Mouse (Mus musculus) cerebellum, adult 11-12 months (tissue): ENCODE measurements around the gene Zmynd10.
A peak's percentile ranks its signal among the peaks of the same experiment; 100 is the strongest.
"Not testable (repeated sequence)": the region's sequence is repeated elsewhere in the genome, so short reads cannot be mapped to it uniquely, and the experiment has no call there.

ENCODE experiments used
- DNase-seq: peaks from one replicate; pipeline ENCODE4 v3.0.0; 2022

Zmynd10 gene

GRCm38 (mm10) chr9:107556346-107556745 lies 9.2 kb downstream of the Zmynd10 start:
- no peak for DNase-seq

- DNase-seq: peak; percentile 95
Observed at GRCm38 (mm10) chr9:107563029-107563581, 16.0 kb downstream of the Zmynd10 start, which contains the start of gene Tusc2. TSS of gene Tusc2 (plus strand) at chr9:107563255.

- not testable (repeated sequence) for DNase-seq
Observed at GRCm38 (mm10) chr9:107565556-107565955, 18.5 kb downstream of the Zmynd10 start.

DNA sequence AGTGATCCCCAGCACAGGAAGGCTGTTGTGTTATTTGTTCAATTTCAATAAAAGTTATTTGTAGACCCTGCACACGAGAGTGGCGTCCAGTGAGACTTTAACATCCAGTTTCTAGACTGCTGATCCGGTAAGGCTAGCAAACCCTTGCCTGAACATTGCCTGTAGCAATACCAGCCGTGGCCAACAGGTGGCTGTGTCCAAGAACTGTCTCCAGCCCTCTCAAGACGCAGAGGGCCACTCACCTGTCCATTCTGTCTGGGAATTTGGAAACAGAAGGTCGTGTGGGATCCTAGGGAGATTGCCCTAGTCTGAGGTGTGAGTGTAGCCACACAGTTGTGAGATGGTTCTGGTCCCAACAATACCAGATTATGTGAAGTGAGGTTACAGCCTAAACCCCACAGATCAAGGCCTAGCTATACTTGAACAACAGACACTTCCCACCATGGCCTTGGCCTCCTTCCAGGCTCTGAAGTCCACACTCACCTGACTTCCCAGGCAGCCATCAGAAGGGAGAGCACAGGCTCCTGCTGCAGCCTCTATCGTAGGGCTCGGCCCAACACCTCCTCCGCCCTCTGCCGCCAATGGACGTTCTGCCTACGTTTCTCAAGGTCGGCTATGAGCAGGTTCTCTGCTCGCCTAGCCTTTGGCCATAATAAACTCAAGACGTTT lies 19.1 kb downstream of the Zmynd10 start:
- peak; percentile 79 for DNase-seq

GRCm38 (mm10) chr9:107566855-107567254 lies 19.8 kb downstream of the Zmynd10 start:
- no peak for DNase-seq

- no peak for DNase-seq
Observed at GRCm38 (mm10) chr9:107567702-107568319, 20.7 kb downstream of the Zmynd10 start, which contains the start of gene Hyal2. TSS of gene Hyal2 (plus strand) at chr9:107567945.

- DNase-seq: peak; percentile 84
Observed at GRCm38 (mm10) chr9:107568331-107569261, 21.5 kb downstream of the Zmynd10 start.

DNA sequence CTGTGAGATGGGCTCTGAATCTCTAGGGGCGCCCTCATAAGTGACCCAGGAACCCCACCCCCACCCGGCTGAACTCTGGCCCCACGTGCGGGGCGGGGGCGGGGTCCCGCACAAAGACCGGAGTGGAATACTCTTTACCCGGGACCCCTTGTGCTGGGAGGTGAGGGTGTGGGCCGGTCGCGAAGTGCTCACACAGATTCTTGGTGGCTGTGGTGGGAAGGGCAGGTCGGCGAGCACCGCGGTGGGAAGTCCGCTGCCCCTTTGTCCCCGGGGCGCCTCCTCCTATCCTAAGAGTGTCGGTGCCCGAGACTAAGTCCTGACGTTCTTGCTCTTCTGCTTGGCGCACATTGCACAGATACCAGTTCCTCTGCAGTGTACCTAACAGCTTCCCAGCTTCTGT lies 22.2 kb downstream of the Zmynd10 start:
- no peak for DNase-seq

DNA sequence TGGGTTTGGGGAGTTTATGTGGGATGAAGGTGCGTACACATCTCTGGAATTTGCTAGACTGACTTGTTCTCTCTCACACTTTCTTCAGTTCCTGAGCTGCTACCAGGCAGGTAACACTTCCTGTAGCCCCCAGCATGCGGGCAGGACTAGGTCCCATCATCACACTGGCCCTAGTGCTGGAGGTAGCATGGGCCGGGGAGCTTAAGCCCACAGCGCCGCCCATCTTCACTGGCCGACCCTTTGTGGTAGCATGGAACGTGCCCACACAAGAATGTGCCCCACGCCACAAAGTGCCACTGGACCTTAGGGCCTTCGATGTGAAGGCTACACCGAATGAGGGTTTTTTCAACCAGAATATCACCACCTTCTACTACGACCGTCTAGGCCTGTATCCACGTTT lies 22.9 kb downstream of the Zmynd10 start:
- DNase-seq: no peak

- DNase-seq: no peak
Observed at GRCm38 (mm10) chr9:107570845-107571244, 23.7 kb downstream of the Zmynd10 start.

- DNase-seq: no peak
Observed at GRCm38 (mm10) chr9:107571534-107572326, 24.6 kb downstream of the Zmynd10 start.

GRCm38 (mm10) chr9:107572327-107572662 lies 25.2 kb downstream of the Zmynd10 start:
- no peak for DNase-seq

DNA sequence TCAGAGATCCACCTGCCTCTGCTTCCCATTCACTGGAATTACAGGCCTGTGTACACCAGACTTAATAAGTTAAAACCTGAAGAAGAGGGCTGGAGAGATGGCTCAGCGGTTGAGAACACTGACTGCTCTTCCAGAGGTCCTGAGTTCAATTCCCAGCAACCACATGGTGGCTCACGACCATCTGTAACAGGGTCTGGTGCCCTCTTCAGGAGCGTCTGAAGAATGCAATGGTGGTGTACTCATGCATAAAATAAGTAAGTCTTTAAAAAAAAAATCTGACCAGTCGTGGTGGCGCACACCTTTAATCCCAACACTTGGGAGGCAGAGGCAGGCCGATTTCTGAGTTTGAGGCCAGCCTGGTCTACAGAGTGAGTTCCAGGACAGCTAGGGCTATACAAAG lies 26.7 kb downstream of the Zmynd10 start:
- not testable (repeated sequence) for DNase-seq

DNA sequence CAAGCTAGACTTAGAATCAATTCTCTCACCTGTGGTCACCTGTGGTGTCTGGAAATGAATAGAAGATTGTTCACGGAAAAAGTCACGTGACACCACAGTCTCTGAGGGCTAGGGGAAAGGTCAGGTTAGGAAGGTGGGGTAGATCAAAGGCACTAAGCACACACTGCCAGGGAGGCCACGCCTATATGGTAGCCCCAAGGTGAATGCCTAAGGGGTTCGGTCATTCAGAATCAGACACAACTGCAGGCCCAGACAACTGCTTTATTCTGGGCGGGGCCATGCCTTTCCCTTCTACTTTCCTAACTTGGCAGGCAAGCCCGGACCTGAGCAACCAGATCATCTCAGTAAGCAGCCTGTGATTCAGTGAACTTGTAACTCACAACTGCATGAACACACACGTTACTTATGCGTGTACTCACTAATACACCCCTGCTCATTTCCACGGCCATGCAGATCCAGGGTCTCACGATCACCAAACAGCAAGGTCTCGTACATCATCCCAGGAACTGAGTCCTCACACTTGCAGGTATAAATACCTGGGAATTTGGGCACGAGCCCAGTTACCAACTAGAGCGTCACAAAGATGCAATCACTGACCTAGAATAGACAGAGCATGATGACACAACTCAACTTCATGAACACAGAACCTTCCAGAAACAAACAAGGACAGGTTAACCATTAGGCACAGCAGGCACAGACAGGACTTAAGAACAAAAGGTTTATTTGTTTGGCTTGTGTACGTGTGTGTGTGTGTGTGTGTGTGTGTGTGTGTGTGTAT lies 28.7 kb downstream of the Zmynd10 start:
- no peak for DNase-seq

GRCm38 (mm10) chr9:107576357-107577107 lies 29.4 kb downstream of the Zmynd10 start, which contains the start of gene Hyal1:
TSS of gene Hyal1 (plus strand) at chr9:107576927.
- DNase-seq: no peak

- DNase-seq: no peak
Observed at GRCm38 (mm10) chr9:107577871-107578270, 30.8 kb downstream of the Zmynd10 start.

DNA sequence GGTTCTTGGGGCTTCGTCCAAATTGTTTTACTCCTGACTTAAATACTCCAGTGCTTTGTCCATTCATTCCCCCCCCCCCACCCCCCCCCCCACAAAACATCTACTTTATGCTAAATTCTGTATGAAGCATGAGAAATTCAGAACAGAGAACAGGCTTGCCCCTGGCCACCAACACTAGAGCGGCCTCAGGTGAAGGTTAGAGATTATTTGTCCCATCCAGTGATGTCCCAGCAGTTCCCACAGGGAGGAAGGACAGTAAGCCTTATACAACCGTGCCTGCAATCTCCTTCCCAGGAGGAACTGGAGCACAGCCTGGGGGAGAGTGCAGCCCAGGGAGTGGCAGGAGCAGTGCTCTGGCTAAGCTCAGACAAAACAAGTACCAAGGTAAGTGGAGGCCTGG lies 31.5 kb downstream of the Zmynd10 start, which contains the start of gene Naa80:
TSS of gene Naa80 (plus strand) at position 301 of the 400 bp plus-strand sequence.
- DNase-seq: no peak

DNA sequence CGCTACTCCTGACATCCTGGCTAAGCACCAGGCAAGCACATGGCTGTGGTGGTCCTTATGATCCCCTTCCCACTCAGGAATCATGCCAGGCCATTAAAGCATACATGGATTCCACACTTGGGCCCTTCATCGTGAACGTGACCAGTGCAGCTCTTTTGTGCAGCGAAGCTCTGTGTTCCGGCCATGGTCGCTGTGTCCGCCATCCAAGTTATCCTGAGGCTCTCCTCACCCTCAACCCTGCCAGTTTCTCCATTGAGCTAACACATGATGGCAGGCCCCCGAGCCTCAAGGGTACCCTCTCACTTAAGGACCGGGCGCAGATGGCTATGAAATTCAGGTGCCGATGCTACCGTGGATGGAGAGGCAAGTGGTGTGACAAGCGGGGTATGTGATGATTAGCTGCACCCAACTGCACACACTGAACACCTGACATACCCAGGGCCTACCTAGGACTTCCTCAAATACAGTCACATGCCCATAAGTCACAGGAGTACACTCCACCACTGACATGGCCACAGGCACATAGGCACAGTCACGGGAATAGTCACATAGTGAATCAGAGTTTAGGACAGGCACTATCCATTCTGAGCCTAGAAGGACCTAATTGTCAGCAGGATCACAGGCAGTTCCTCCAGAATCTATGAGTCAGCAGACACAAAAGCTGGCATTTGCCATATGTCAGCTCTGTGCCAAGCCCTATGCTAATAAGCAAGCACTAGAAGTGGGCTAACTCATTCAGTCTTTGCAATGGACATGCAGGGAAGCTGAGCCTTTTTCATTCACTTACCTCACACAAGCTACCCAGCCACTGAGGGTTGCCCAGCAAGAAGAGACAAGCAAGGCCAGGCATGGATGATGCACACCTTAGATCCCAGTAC lies 32.2 kb downstream of the Zmynd10 start:
- DNase-seq: no peak

DNA sequence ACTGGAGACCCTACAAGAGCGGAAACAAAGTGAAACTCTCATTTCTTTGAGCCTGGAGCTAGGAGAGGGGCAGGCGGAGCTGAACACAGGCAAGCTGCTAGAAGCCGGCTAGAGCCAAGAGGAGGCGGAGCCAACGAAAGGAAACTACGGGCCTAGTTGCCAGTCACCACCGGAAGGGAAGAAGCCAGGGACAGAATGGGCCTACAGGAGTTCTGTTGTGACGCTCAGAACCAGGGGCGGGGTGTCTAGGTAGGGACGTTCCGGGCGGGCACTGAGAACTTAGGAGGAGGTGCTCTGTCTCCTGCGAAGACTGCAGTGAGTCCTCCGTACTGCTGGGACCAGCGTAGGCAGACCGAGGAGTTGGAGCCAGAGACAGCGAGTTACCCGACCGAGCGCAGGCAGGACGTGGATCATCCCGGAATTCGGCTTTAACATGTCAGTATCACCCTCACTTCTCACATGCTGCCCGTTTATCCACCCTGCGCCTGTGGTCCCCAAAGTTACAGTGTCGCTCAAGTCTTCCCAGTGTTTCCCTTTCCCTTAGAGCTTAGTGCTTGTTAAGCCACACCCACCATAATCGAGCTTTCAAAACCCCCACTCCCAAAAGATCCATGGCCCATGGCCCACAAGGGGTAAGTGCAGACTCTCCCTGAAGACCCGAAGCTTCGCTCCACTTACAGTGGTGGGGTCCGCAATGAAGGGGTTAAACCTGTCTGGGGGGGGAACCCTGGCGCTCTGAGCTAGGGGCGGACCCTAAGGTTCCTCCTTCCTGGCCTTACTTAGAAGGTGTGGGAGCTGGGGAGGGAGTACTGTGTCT lies 33.6 kb downstream of the Zmynd10 start, which contains the start of gene Hyal3:
TSS of gene Hyal3 (plus strand) at position 318 of the 817 bp plus-strand sequence.
- peak; percentile 91 for DNase-seq
